Mouse (Mus musculus) right cerebral cortex, adult 2 months (tissue): ENCODE measurements around the gene Cpsf4.
"Not testable (repeated sequence)": the region's sequence is repeated elsewhere in the genome, so short reads cannot be mapped to it uniquely, and the experiment has no call there.

Experiments
- DNase-seq, 2 experiments: peaks; one replicate each; pipeline ENCODE4 v3.0.0; 2021 to 2022; ENCODE audit warnings: low spot score in 2 of 2

Gene Cpsf4

DNA sequence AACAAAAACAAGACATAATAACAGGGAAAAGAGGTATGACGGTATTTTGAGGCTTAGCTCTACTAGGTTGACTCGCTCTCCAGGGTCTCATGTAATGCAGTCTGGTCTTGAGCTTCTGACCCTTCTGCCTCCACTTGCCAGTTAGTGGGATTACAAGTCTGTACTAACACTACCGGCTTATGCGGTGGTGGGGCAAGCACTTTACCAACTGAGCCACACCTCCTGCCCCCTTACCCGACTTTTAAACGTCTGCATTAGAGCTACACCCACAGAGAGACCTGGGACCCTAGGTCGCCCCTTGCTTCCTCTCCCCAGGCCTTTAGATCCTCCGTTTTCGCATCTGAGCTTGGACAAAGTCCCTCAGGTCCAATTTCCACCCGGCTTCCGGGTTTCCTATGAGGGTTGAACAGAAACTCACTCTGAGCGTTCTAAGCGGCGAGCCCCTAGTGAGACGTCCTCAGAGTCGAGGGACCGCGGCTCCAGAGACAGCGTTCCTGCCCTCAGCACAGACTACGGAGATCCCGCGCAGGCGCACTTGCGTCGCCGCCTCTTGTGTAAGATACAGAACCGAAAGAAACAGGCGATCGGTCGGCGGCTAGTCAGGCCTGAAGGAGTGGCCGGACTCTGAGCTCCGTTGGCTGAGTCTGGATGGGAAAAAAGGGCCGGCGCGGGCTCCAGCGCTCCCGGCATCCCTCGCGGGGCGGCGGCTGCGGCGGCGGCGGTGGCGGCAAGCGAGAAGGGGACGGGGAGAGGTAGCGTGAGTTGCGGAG, at the start of gene Cpsf4, which contains the start of gene Ptcd1:
Gene Cpsf4, plus strand, starts transcription at position 678 of the 770 bp plus-strand sequence.
Gene Ptcd1, minus strand, starts transcription at position 573 of the 770 bp plus-strand sequence.
- peak; percentile 100 for DNase-seq

DNA sequence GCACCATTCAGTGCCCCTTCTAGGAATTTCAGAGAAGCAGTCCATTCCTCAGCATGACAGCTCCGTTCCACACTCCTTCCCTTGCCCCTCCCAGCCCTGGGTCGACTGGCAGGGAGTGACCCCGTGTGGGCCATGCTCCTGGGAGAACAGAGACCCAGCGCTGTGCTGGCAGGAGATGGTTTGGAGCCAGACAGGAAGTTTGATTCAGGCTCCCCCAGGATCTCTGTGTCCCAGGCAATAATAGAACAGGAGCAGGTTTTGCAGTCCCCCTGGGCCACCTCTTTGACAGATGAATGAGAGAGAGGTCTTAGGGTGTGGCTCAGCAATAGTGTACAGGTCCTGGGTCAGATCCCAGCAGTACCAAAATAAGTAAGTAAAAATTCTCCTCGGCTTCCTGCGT, 49.0 kb upstream of the Cpsf4 start:
- DNase-seq = no peak

DNA sequence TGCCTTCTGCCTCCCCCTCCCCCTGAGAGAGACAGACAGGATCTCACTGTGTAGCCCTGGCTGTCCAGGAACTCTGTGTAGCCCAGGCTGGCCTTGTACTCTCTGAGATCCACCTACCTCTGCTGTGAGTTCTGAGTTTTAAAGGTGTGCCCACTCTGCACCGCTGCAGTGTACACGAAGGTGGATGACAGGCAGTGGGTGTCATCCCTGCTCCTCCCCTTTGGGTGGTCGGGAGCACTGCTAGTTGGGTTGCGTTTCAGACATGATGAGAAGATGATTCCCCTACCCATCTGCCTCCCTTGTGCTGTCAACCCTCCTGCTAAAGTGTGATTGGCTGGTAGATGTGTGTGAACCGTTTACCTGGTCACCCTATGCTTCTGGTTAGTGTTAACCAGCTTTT, 48.6 kb upstream of the Cpsf4 start:
- no peak for DNase-seq

DNA sequence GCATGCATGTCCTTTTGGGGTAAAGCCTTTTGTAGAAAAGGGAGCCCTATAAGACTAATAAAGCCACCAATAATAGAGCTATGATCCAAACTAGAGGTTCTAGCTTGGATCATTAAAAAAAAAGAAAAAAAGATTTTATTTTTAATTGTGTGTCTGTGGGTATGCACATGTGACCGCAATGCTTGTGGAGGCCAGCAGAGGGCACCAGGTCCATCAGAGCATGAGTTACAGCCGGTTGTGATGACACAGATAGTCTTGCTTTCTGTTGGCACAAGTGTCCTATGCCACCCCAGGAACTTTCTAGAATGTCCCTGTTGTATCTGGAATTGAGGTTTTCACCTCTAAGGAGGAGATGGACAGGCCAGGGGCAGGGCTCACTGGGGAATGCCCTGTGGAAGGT, 47.6 kb upstream of the Cpsf4 start:
- no peak for DNase-seq

DNA sequence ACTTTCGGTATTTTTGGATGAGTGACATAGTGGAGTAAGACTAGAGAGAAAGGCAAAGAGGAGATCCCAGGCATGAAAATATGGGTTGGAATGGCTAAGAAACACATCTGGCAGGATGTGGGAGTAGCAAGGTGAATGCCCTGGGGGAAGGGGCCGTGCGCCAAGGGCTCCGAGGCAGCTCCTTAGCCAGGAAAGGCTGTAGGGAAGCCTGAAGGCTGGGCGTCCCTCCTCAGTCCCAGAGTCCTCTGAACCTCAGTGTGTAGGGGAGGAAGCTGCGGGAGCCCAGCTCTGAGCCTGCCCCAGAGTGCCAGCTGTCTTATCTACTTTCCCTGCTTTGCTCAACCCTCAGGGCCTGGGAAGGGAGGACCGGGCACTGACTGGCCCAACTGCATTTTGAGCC, 46.1 kb upstream of the Cpsf4 start:
- DNase-seq = no peak

DNA sequence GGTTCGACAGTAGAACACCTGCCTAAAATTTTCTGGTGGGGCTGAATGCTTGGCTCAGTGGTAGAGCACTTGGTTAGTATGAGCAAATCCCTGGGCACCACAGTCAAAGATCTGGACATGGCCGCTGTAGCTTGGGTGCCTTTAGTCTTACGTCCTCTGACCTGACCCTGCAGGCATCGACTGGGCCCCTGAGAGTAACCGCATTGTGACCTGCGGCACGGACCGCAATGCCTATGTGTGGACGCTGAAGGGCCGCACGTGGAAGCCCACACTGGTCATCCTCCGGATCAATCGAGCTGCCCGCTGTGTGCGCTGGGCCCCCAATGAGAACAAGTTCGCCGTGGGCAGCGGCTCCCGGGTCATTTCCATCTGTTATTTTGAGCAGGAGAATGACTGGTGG, 43.6 kb upstream of the Cpsf4 start:
- DNase-seq = no peak

DNA sequence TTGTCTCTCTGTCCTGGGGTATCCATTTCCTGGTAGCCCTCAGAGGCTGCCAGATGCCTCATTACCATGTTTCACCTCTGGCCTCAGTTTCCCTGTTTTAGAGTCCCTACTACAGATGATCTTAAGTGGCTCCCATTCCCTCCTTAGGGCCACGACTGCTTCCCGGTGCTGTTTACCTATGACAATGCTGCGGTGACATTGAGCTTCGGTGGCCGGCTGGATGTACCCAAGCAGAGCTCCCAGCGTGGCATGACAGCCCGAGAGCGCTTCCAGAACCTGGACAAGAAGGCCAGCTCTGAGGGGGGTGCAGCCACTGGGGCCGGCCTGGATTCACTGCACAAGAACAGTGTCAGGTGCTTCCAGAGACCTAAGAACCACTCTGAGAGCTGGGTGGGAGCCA, 40.4 kb upstream of the Cpsf4 start:
- DNase-seq = no peak

DNA sequence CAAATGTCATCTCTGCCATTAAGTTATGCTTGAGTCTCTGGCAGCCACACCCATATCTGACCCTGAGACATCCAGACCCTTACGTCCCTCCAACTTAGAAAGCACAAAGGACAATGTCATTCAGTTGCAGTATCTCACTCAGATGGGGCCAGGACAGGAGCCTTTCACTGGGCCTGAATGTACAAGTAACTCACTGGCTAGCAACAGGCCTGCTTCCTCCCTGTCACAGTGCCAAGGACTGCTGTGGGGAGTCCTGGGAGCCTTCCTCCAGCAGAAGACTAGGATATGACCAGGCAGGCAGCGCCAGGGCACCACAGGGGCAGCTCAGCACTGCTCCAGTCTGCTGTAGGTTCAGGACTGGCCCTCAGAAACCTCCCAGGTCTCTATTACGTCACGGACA, 37.9 kb upstream of the Cpsf4 start:
- no peak for DNase-seq

DNA sequence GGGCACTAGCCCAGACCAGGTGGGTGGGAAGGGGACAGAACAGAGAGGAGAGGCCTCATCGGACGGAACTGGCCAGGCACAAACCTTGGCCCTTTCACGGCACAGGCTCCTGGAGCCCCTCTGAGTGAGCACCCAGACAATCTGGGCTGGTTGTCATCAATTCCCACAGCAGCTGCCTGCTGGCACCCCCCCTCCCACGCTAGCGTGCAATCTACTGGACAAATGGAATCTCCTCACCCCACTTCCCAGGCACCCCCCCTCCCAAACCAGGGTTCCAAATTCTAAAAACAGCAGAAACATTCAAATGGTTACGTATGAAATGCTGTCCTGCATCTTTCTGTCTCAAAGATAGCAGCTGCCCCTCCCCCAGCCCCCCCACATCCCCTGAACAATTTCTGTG, 37.2 kb upstream of the Cpsf4 start:
- peak in 1 of 2 experiments; percentile 40 for DNase-seq

DNA sequence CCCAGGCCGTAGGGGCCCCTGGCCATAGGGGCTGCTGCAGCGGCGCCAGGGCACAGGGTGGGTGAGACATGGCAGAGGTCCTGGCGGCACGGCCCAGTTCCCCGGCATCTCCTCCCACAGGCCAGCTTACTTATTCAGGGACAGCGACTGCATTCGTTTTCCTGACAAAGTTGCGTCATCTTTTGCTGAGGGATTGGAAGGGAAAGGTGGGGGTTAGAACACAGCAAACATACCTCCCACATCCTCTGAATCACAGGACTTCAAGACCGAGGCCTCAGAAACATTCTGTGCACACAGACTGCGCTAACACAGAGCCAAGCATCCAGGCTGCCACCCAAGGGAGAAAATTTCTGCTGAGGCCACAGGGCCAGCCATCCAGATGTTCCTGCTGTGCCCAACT, 36.8 kb upstream of the Cpsf4 start:
- peak; percentile 67 to 69 for DNase-seq

DNA sequence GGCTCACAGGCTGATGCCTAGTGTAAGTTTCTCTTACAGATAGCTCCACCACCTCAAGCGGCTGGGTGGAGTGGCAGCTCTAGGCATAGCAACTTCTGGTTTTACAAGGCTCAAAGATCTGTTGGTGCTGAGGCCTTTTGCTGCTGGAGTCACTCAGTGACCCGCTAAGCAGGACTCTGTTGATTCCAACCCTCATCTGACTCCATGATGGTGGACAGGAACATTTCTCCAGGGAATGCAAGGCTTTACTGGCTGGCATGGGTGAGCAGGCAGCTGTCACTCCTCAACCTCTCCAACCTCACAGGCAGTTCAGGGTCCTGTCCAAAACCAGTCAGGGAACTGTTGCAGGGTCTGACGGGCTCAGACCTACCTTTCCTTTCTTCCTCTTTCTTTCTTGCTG, 36.0 kb upstream of the Cpsf4 start:
- no peak for DNase-seq

DNA sequence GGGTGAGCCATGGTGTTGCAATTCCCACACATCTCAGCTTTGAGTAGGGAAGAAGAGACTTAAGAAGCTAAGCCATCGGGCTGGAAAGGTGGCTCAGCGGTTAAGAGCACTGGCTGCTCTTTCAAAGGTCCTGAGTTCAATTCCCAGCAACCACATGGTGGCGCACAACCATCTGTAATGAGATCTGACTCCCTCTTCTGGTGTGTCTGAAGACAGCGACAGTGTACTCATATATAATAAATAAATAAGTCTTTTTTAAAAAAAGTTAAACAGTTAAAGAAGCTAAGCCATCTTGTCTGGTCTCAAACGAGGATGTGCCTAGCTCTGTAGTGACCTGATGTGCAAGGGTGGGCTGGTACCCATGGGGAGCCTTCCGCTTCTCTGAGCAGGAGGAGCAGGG, 33.7 kb upstream of the Cpsf4 start:
- DNase-seq = not testable (repeated sequence)

DNA sequence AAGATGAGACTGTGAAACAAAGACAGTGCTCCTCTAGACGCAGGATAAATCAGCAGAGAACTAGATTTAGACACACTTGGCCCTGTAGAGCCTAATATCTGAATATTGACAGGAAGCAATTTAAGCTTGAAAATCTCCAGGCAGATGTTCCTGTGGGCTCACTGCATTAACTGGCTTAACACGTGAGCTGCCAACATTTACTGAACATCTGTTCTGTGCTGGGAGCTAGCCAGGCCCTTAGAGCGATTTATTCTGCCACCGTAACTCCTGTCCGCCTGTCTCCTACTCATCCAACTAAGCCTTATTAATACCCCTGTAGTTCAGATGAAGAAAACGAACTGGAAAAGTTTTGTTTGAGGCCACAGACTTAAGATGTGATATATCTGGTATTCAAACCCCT, 28.2 kb upstream of the Cpsf4 start:
- DNase-seq = no peak

DNA sequence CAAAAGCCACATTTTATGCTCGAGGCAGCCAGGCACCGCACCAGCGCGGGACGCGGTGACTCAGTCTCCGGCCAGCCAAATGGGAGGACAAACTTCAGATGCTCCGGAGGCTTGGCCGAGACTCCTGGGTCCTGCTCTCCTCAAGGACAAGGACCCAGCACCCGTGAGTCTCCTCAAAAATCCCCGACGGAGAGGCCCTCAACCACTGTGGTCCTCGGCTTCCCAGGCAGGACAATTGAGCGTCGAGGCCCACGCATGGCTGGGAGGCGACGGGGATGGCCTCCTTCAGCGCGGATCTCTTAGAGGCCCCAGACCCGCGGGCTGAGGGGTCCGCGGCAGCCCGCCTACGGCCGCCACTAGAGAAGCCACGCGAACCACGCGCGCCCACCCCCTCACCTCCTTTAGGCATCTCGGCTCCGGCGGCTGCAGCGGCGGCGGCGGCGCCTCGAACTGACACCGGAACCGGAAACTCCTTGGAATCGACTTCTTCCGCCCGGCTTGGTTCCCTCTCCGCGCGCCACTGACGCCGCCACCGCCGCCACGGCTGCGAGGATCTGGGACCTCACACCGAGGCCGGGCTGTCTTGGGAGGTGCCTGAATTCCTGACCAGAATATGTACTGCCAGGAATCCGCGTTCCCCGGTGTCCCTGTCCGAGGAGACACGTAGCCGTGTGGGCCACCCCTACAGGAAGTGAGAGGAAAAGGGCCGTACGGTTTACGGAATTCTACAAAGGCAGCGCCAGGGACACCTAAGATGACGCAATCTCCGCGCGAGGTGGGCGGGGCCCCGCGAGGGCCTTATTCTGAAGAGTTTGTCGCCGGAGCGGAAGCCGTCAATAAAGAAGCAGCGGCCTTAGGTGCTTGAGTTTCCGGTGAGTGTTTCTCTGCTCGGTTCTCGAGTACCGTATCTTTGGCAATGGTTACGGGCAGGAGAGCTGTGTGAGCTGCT, 27.2 kb upstream of the Cpsf4 start, which contains the start of the genes Pdap1 and Bud31:
Gene Pdap1, minus strand, starts transcription at position 668 of the 949 bp plus-strand sequence.
Gene Bud31, plus strand, starts transcription at position 792 of the 949 bp plus-strand sequence.
- DNase-seq = peak; percentile 96

DNA sequence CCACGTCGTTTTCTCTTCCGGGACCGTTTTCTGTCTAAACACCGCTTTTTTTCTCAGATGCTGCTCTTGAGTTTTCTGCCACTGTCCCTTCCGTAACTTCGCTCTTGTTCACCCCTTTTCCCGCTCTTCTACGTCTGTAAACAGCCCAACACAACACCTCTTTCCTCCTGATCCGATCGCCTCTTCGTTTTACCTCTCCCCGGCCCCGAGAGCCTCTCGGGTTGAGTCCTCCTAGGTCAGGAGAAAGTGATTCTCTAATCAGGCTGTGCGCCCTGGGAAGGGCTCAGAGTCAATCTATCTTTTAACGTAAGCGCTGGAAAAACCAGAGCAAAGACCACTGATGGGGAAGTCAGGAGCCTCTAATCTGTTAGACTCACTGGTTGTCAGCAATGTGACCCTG, 26.4 kb upstream of the Cpsf4 start:
- no peak for DNase-seq

DNA sequence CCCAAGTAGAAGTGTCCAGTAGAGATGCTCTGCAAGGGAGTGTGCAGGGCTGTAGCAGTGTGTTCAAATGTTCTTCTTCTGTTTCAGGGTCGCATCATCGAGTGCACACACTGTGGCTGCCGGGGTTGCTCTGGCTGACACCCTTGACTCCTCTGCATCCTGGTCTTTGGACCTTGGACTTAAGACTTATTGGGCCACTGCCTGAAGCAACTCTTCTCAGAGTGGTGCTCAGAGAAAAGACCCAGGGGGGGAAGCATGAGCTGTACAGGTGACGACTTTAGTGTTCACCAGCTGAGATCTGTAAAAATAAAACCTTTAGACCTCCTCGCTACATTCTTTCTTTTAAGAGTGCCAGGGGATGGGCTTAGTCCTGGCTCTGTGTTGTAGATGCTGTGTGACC, 19.3 kb upstream of the Cpsf4 start:
- no peak for DNase-seq

DNA sequence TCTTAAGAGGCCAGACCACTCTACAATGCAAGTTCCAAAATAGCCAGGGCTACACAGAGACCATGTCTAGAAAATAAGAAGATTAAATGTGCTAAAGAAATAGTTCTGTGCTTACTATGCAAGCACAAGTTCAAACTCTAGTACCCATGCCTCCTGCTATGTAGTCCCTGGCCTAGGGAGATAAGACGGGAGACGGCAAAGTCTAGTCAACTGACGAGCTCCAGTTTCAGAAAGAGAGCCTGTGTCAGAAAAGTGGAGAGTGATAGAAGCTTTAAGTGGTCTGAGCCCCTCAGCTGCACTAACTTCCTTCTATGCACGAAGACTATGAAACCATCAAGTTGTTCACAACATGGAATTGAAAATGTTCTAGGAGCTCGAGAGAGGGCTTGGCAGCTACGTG, 17.7 kb upstream of the Cpsf4 start:
- no peak for DNase-seq

DNA sequence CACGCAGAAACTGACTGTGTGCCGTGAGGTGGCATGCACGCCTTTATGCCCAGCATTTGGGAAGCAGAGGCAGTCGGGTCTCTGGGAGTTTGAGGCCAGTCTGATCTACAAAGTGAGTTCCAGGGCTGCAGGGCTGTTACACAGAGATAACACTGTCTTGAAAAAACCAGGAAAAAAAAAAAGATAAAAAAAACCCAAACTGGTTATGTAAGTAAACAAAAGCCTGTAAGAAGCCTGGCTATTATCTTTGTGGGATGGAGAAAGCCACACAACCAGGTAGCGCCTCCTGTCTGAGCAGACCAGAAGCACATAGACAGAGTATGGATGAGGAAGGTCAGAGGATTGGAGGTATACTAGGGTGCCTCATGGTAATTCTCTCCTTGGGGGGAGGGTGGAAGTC, 14.3 kb upstream of the Cpsf4 start:
- DNase-seq = no peak

DNA sequence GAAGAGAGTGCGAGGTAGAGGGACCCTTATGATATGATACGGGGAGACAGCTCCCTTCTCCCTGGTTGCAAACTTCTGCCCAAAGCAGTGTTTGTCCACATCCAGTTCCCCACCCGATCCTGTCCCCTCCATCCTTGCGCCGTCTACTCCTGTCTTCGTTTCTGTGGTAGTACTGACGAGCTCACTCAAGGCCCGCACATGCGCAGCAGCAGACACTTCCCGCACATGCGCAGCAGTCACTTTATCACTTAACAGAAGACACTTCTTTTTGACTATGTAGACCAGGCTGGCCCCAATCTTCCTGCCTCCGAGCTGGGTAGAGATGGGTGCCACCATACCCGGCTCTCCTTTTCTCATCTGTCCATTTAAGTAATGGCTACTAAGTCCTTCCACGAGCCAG, 5.7 kb upstream of the Cpsf4 start:
- DNase-seq = no peak

DNA sequence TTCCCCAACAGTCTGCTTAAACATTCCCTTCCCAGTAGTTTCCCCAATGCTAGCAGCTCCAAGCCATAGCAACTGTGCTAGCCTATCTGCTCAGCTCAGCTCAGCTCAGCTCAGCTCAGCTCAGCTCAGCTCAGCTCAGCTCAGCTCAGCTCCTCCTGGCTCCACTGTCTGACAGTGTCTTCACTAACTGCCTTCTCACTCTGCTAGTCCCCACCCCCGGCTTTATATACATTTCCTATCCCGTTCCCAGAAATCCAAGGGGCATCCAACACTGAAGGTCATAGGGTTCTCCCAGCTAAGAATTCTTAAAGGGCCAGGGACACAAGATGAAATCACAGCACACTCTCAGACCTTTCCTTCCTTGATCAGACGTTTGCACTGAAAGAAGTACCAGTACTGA, 2.3 kb upstream of the Cpsf4 start:
- DNase-seq = no peak

DNA sequence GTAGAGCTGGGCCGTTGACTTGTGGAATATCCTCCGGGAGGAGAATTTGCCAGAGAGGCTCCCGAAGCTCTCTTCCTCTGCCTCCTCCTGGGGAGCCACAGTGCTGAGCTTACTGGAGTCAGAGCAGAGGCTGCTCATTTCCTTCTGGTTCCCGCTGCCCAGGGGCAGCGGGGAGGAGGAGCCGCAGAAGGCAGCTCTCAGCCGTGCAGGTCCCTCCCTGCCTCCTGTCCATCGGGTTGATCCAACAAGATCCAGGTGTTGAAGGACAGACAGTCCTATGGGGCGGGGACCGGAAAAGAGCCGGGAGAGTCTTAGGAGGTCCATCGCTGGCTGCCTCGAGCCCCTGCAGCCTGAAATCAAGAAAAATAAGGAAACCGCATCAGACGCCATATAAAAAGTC, 1.8 kb upstream of the Cpsf4 start:
- DNase-seq = no peak

DNA sequence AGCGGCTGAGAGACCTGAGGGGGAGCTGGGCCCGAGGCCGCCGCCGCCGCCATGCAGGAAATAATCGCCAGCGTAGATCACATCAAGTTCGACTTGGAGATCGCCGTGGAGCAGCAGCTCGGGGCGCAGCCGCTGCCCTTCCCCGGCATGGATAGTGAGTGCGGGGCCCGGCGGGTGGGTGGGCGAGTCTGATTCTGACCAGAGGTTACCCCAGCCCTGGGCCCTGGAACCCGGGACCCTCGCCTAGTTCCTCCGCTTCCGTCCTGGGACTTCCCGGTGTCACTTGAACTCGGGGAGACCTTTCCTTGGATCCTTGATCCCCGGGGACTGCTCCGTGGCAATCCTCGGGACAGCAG, 271 bp downstream of the Cpsf4 start:
- DNase-seq = no peak

DNA sequence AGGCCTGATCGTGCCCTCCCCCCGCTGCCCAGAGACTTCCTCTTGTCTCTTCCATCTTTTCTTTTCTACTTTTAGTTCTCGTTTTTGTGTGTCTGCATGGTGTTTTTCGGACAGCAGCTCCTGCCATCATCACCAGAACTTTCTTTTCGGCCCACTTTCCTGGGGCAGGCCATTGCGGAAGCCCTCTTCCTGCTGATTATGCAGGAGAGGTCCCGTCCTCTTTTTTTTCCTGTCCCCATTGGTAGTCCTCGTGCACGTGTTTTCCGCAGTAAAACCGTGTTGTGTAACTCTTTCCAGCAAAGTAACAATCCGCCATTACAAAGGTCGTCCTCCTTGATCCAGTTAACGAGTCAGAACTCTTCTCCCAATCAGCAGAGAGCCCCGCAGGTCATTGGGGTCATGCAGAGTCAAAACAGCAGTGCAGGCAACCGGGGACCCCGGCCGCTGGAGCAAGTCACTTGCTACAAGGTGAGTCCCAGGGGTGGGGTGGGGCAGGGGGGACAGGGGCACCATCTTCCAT, 11.5 kb downstream of the Cpsf4 start:
- DNase-seq = no peak
